Mouse (Mus musculus): ENCODE data around the gene Ercc4.

The Ercc4 gene

GRCm38 (mm10) chr16:13147810-13148555, 38.5 kb downstream of the Ercc4 start:
- no peak for DNase-seq (ENCODE audit: extremely low spot score, low spot score)

GRCm38 (mm10) chr16:13149950-13150349, 40.5 kb downstream of the Ercc4 start:
- no peak for DNase-seq (ENCODE audit: extremely low spot score, low spot score)

DNA sequence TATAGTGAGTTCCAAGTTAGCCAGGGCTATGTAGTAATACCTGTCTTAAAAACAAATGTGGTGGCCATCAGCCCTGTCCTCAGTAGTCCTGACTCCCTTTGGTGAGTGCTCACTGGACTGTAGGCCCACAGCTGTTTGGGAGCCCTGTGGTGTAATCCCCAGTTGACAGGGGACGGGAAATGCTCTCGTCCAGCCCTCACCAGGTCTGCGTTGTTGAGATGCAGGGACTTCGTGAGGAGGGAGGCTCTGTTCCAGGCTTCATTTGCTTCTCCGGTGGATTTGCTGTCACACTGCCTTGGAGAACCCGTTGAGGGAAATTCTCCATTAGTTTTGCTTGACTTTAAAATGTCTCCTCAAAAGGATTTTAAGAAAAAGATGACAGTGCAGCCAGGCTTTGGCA, 41.3 kb downstream of the Ercc4 start:
- no peak for DNase-seq (ENCODE audit: extremely low spot score, low spot score)

DNA sequence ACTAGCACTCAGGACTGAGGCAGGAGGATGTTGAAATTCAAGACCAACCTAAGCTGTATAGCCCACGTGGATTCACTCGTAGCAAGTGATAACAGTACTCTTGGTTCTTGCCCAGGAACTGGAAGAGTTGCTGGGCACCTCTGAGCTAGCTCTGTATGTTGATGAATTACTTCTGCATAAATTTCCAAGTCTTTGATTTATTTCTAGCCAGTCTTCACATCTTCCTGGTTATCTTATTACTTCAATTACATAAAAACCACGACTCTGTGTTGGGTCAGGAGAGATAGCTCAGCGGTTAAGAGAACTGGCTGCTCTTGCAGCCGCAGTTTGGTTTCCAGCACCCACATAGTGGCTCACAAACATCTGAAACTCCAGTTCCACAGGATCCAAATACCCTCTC, 43.0 kb downstream of the Ercc4 start:
- DNase-seq (ENCODE audit: extremely low spot score, low spot score): no peak

DNA sequence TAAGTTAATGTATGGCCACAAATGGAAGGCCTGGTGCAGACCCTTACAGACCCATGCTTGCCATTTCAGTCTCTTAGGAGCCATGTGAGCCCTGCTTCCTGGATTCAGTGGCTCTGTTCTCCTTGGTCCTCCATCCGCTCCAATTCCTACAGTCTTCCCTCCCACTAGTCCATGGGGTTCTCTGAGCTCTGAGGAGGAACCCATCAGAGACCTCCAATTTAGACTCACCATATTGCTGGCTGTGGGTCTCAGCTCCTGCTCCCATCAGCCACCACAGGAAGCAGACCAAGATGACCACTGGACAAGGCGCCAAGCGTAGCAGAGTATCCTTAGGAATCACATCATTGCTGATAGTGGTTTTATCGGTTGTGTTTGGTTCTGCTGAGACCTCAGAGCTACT, 43.7 kb downstream of the Ercc4 start:
- DNase-seq (ENCODE audit: extremely low spot score, low spot score): no peak

GRCm38 (mm10) chr16:13154352-13154751, 44.9 kb downstream of the Ercc4 start:
- no peak for DNase-seq (ENCODE audit: extremely low spot score, low spot score)

DNA sequence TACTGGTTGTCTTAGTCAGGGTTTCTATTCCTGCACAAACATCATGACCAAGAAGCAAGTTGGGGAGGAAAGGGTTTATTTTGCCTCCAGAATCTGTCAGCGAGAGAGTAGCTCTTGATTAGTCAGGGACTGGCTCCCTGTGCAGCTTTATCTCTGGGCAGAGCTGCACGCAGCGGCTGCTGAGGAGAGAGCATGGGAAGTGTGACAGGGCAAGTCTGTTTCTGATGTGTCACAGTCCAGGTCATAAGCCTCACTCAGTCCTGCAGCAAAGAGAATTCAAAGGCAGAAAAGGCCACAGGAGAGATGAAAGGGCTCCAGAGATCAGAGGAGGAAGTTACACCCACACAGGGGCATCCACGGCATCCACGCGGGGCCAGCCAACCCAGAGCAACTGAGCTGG, 47.8 kb downstream of the Ercc4 start:
- DNase-seq (ENCODE audit: extremely low spot score, low spot score): no peak

GRCm38 (mm10) chr16:13158153-13158670, 48.7 kb downstream of the Ercc4 start:
- no peak for DNase-seq (ENCODE audit: extremely low spot score, low spot score)

- peak; percentile 21 for DNase-seq (ENCODE audit: extremely low spot score, low spot score)
These were observed 49.7 kb downstream of the Ercc4 start for GRCm38 (mm10) chr16:13158906-13159889.

- peak; percentile 93 for DNase-seq (ENCODE audit: extremely low spot score, low spot score)
These were observed 50.6 kb downstream of the Ercc4 start for GRCm38 (mm10) chr16:13159927-13160644.

- DNase-seq (ENCODE audit: extremely low spot score, low spot score): no peak
These were observed 52.0 kb downstream of the Ercc4 start for GRCm38 (mm10) chr16:13161516-13161915.

DNA sequence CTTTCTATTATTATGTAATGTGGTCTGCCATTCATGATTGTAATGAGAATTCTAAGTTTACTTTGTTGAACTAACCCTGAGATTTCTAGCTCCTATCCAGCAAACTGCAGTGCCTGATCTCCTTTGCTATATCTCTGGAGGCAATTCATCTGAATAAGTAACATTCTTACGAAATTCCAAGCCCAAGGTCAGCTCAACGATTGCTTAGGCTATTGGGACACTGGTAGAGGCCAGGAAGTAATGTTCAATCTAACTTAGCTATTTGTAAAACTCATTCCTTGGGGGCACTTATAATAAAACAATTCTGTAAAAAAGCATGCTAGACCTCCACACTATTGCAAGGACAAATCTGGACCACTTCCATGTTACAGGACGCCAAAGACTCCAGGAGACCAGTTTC, 58.2 kb downstream of the Ercc4 start:
- no peak for DNase-seq (ENCODE audit: extremely low spot score, low spot score)

GRCm38 (mm10) chr16:13173055-13173742, 63.7 kb downstream of the Ercc4 start:
- no peak for DNase-seq (ENCODE audit: extremely low spot score, low spot score)

DNA sequence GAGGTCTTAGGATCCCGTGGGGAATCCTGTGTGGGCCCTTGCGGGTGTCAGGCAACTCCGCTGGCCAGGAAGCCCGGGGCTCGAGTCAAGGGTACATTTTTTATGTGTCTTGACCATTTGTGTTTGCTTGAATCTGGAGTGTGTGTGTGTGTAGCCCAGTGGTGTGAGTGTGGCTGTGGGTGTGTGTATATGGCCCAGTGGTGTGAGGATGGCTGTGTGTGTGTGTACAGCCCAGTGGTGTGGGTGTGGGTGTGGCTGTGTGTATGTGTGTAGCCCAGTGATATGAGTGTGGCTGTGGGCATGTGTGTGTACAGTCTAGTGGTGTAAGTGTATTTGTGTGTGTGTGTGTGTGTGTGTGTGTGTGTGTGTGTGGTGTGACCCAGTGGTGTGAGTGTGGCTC, 73.0 kb downstream of the Ercc4 start:
- DNase-seq (ENCODE audit: extremely low spot score, low spot score): no peak

DNA sequence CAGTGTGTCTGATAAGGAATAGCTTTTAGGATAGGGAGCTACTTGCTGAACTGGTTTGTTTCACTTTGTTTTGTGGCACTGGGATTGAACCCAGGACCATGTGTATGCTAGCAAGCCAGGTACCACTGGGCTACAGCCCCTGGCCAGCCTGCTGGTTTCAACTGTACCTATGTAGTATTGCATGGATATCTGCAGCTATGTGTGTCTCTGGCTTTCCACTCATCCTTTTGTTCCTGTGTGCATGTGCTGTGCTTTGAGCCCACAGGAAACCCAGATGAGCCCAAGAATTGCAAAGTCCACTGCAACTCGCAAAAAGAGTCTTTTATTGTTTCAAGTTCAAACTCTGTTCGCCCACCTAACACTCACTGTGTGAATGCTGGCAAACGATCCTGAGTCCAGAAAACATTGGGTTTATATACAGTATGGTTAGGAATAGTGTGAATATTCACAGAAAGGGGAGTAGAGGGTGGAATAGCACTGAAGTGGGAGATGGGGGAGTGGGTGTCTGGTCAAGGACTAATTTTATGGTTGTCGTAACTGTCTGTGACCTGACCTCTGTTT, 73.8 kb downstream of the Ercc4 start:
- DNase-seq (ENCODE audit: extremely low spot score, low spot score): no peak

- no peak for DNase-seq (ENCODE audit: extremely low spot score, low spot score)
These were observed 74.9 kb downstream of the Ercc4 start for GRCm38 (mm10) chr16:13184381-13184780.

- DNase-seq (ENCODE audit: extremely low spot score, low spot score): no peak
These were observed 80.1 kb downstream of the Ercc4 start for GRCm38 (mm10) chr16:13189430-13190107.

- DNase-seq (ENCODE audit: extremely low spot score, low spot score): no peak
These were observed 81.0 kb downstream of the Ercc4 start for GRCm38 (mm10) chr16:13190471-13190870.

- no peak for DNase-seq (ENCODE audit: extremely low spot score, low spot score)
These were observed 81.7 kb downstream of the Ercc4 start for GRCm38 (mm10) chr16:13191166-13191565.

DNA sequence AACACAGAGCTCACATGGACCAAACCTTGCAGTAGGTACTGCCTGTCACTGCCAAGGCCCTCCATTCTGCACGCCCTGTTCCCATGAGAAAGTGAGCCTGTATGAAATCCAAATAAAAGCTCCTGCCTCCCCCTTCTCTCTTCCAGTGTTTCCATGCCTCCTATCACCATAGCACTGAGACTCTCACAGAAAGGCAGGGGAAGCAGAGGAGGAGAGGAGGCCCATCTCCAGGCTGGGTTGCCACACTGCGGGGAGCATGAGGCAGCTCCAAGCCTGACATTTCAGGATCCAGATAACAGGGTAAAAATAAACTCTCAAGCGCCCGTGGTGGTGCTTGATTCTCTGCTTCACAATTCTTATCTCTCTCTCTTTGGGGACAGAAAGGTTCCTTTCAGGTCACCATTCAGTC, 84.2 kb downstream of the Ercc4 start:
- no peak for DNase-seq (ENCODE audit: extremely low spot score, low spot score)
